Mouse (Mus musculus): ENCODE data around the gene Dhx30. TPM values are rescaled to one million over a fixed set of nuclear protein-coding genes. Genes with fewer than 3 reads are reported as not detected.

Gene Dhx30
- polyA plus RNA-seq, 1 experiment from 2014 or later: 119 TPM

GRCm38 (mm10) chr9:110038485-110038884 is 79.1 kb downstream of the Dhx30 start:
- Histone ChIP-seq H3K4me3 (ENCODE audit: low read length) (no peak overlapping the region), H3K27me3 (ENCODE audit: control insufficient read depth, insufficient read depth, low read depth, low read length) (no peaks in the 10 kb centered on the region), H3K27ac (ENCODE audit: low read length) (no peak overlapping the region), H3K36me3 (ENCODE audit: control insufficient read depth, insufficient read depth, low read length) (peaks cover 16% of the 10 kb centered on the region), H3K4me1 (replicated peaks; ENCODE audit: control insufficient read depth, insufficient read depth, low read length) (no peaks in the 10 kb centered on the region), H3K9me3 (ENCODE audit: control insufficient read depth, low read length) (no peaks in the 10 kb centered on the region), H3K4me2 (ENCODE audit: low read depth, low read length) (no peak overlapping the region), H3K9ac (ENCODE audit: low read length) (no peak overlapping the region)
- ATAC-seq (ENCODE audit: low read depth): no peak
- WGBS: 92% methylated on average over 2 of the region's 2 CpGs

GRCm38 (mm10) chr9:110037895-110038294 is 79.7 kb downstream of the Dhx30 start:
- Histone ChIP-seq H3K4me1 (replicated peaks; ENCODE audit: control insufficient read depth, insufficient read depth, low read length) (no peaks in the 10 kb centered on the region), H3K9me3 (ENCODE audit: control insufficient read depth, low read length) (no peaks in the 10 kb centered on the region), H3K27me3 (ENCODE audit: control insufficient read depth, insufficient read depth, low read depth, low read length) (no peaks in the 10 kb centered on the region), H3K27ac (ENCODE audit: low read length) (no peak overlapping the region), H3K36me3 (ENCODE audit: control insufficient read depth, insufficient read depth, low read length) (peaks cover 16% of the 10 kb centered on the region), H3K9ac (ENCODE audit: low read length) (no peak overlapping the region), H3K4me2 (ENCODE audit: low read depth, low read length) (no peak overlapping the region), H3K4me3 (ENCODE audit: low read length) (no peak overlapping the region)
- WGBS: 69% methylated on average over 8 of the region's 8 CpGs
- ATAC-seq (ENCODE audit: low read depth): no peak

GRCm38 (mm10) chr9:110035091-110035490 is 82.5 kb downstream of the Dhx30 start:
- no peaks in the 10 kb centered on the region for H3K27me3 ChIP-seq (ENCODE audit: control insufficient read depth, insufficient read depth, low read depth, low read length)
- H3K36me3 ChIP-seq (ENCODE audit: control insufficient read depth, insufficient read depth, low read length): peaks cover 16% of the 10 kb centered on the region
- no peak for ATAC-seq (ENCODE audit: low read depth)
- H3K4me1 ChIP-seq (replicated peaks; ENCODE audit: control insufficient read depth, insufficient read depth, low read length): no peaks in the 10 kb centered on the region
- H3K4me3 ChIP-seq (ENCODE audit: low read length): no peak overlapping the region
- H3K9me3 ChIP-seq (ENCODE audit: control insufficient read depth, low read length): no peaks in the 10 kb centered on the region
- no peak overlapping the region for H3K4me2 ChIP-seq (ENCODE audit: low read depth, low read length)
- H3K27ac ChIP-seq (ENCODE audit: low read length): no peak overlapping the region
- WGBS: 81% methylated on average over 4 of the region's 4 CpGs
- no peak overlapping the region for H3K9ac ChIP-seq (ENCODE audit: low read length)

Other genes starting within 250 kb of the Dhx30 start
- gene Cdc25a, start 242.3 kb downstream of the Dhx30 start, polyA plus RNA-seq (2015; fragmentation: Nextera tagmentation; extraction: Ambion mirVana): 24.5 and 25.0 TPM in 2 replicates
- 52.4 and 56.2 TPM in 2 replicates for gene Map4, start 186.4 kb downstream of the Dhx30 start, polyA plus RNA-seq (2015; fragmentation: Nextera tagmentation; extraction: Ambion mirVana)
- 86.0 and 87.1 TPM in 2 replicates for gene Smarcc1, start 122 bp downstream of the Dhx30 start, polyA plus RNA-seq (2015; fragmentation: Nextera tagmentation; extraction: Ambion mirVana)
- 1.9 and 3.0 TPM in 2 replicates for gene Cspg5, start 126.0 kb upstream of the Dhx30 start, polyA plus RNA-seq (2015; fragmentation: Nextera tagmentation; extraction: Ambion mirVana)
- 24.1 and 27.0 TPM in 2 replicates for gene Elp6, start 187.3 kb upstream of the Dhx30 start, polyA plus RNA-seq (2015; fragmentation: Nextera tagmentation; extraction: Ambion mirVana)
- gene Scap, start 215.5 kb upstream of the Dhx30 start, polyA plus RNA-seq (2015; fragmentation: Nextera tagmentation; extraction: Ambion mirVana): 24.6 and 26.2 TPM in 2 replicates